Mouse (Mus musculus): Measurements from ENCODE around the gene Serpinb3a. TPM values are rescaled to one million over a fixed set of nuclear protein-coding genes. Genes with fewer than 3 reads are reported as not detected.
"Not testable (repeated sequence)": the region's sequence is repeated elsewhere in the genome, so short reads cannot be mapped to it uniquely, and the experiment has no call there.

Gene Serpinb3a
- total RNA-seq (2021): not detected
- long read RNA-seq: 0 reads

DNA sequence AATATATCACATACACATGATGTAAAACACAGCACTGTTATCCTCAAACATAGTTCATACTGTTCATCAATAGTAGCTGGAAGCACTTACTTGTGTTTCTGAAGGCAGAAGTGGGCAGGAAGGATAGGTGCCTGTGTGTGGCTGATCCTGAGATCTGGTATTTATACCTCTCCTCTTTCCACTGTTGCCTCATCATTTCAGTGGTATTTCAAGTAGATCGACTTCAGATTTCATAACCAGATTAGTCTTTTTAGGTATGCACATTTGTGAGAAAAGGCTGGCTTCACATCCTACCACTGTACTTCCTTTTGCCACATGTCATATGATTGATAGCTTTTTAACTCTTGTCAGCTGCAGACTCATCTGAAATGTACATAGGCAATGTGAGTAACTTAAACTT, at the start of gene Serpinb3a:
Gene Serpinb3a, minus strand, starts transcription at position 101 of the 400 bp plus-strand sequence.
- DNase-seq (ENCODE audit: low spot score in 2 of 2): no peak

GRCm38 (mm10) chr1:107098417-107098816, 46.3 kb upstream of the Serpinb3a start:
- DNase-seq (ENCODE audit: low spot score in 2 of 2): no peak

- no peak for DNase-seq (ENCODE audit: low spot score in 2 of 2)
These were observed 31.3 kb upstream of the Serpinb3a start, which contains the start of gene Serpinb3d for GRCm38 (mm10) chr1:107083406-107083805. TSS of gene Serpinb3d (minus strand) at chr1:107083506.

DNA sequence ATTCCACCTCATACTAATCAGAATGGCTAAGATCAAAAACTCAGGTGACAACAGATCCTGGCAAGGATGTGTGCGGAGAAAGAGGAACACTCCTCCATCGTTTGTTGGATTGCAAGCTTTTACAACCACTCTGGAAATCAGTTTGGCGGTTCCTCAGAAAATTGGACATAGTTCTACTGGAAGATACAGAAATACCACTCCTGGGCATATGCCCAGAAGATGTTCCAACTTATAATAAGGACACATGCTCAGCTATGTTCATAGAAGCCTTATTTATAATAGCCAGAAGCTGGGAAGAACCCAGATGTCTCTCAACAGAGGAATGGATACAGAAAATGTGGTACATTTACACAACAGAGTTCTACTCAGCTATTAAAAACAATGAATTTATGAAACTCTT, 17.9 kb downstream of the Serpinb3a start:
- DNase-seq (ENCODE audit: low spot score in 2 of 2): not testable (repeated sequence)

GRCm38 (mm10) chr1:107025886-107026285, 26.2 kb downstream of the Serpinb3a start:
- no peak for DNase-seq (ENCODE audit: low spot score in 2 of 2)

DNA sequence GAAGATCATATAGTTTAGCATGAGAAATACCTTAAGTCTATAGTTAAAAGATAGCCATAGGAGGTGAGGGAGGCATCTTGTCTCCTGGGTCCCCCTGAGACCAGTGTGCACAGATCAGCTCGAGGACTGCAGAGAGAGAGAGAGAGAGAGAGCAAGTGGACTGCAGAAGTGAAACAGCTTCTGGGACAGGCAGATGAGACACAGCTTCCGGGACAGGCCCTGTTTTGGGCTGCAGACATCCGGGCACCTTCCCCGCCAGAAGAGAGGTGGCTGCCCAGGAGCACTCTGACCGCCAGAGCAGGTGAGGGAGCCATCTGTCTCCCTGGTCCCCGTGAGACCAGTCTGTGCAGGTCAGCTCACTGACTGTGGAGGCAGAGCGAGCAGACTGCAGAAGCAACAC, 36.9 kb downstream of the Serpinb3a start:
- no peak for DNase-seq (ENCODE audit: low spot score in 2 of 2)

DNA sequence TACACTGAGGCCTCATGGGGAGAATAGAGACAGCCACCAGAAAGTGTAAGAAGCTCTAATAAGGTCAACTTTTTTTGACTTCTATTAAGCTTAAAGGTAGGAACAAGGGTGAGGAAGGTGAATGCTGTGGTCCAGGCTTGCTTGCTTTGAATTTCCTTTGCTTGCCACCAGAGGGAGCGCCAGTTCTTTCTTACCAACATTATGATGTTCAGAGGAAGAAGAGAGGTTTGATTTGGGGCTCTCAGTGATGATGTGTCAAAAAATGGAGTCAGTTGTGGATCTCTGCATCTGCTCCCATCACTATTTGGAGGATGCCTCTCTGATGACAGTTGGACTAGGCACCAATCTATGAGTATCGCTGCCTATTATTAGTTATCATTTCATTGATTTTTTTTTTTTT, 37.6 kb downstream of the Serpinb3a start:
- peak; percentile 41 to 52 for DNase-seq (ENCODE audit: low spot score in 2 of 2)

DNA sequence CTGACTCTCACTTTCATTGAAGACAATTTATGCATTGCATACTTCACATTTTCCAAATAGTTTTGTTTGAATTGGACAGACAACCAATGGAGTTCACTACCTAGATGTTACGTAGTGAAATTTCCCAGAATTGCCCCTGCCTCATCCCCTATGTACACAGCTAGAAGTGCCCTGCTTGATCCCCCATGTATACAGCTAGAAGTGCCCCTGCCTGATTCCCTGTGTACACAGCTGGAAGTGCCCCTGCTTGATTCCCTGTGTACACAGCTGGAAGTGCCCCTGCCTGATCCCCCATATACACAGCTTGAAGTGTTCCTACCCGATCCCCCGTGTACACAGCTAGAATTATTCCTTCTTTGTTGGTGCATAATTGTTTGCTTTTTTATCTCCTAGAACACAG, 45.8 kb downstream of the Serpinb3a start:
- no peak for DNase-seq (ENCODE audit: low spot score in 2 of 2)

- DNase-seq (ENCODE audit: low spot score in 2 of 2): no peak
These were observed 50.3 kb downstream of the Serpinb3a start for GRCm38 (mm10) chr1:107001754-107002153.

GRCm38 (mm10) chr1:107000424-107000823, 51.7 kb downstream of the Serpinb3a start:
- no peak for DNase-seq (ENCODE audit: low spot score in 2 of 2)

Other genes with a start within 250 kb of the Serpinb3a start
- gene Serpinb5, start 191.1 kb downstream of the Serpinb3a start, total RNA-seq (2021): not detected
- gene Serpinb12, start 117.9 kb downstream of the Serpinb3a start, total RNA-seq (2021): not detected
- not detected for gene Serpinb13, start 71.3 kb downstream of the Serpinb3a start, total RNA-seq (2021)
- gene Serpinb3d, start 31.2 kb upstream of the Serpinb3a start, total RNA-seq (2021): not detected
- gene Serpinb3b, start 226.1 kb upstream of the Serpinb3a start, total RNA-seq (2021): not detected
- not detected for gene Serpinb3c, start 226.1 kb upstream of the Serpinb3a start, total RNA-seq (2021)